Mouse (Mus musculus): Measurements from ENCODE around the gene Ston1.

DNA sequence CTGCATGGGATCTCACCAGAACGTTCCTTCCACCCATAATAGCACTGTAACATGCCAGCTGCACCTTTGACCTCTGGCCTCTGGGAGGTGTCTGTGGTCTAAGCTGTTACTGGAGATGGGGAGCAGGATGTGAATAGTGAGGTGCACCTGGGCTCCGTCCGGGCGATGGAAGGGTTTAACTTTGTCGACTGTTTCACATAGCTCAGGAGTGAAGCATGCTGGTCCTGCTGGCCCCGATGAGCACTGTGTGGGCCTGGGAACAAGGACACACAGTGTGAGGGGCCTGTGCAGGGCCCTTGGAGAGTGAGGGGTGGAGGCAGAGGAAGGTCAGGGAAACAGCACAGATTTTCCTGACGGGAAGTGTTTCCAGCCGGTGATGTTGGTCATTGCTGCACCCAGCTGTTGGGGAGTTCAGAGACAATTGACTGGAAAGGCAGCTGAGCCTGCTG, 44.5 kb upstream of the Ston1 start:
- TF ChIP-seq CTCF (IDR thresholded peaks at IDR 0.05; ENCODE audit: control insufficient read depth, insufficient read depth, insufficient read length) (no peak), MYOD1 (IDR thresholded peaks at IDR 0.05; ENCODE audit: control insufficient read depth, insufficient read length, low read depth) (no peak), MAX (IDR thresholded peaks at IDR 0.05) (no peak), MYOG (IDR thresholded peaks at IDR 0.05; ENCODE audit: control insufficient read depth, extremely low read depth, insufficient read length) (no peak), USF1 (IDR thresholded peaks at IDR 0.05; ENCODE audit: low read depth) (no peak), CEBPB (IDR thresholded peaks at IDR 0.05; ENCODE audit: low read depth) (no peak), FOSL1 (IDR thresholded peaks at IDR 0.05; ENCODE audit: insufficient read depth, low read length, poor library complexity, severe bottlenecking) (no peak)

Data from C2C12 (cell line).